Mouse (Mus musculus) MEL (cell line): ENCODE data around the gene Klhdc8b. TPM values are rescaled to one million over a fixed set of nuclear protein-coding genes. Genes with fewer than 3 reads are reported as not detected.
A peak's percentile ranks its signal among the peaks of the same experiment; 100 is the strongest.

Experiments used
- DNase-seq: peaks from one replicate; pipeline ENCODE4 v3.0.0; 2011; ENCODE audit warnings: low read depth, low spot score
- H3K27ac ChIP-seq: 2 replicates; pipeline ENCODE4 v1.5.1; 2012; ENCODE audit warnings: low read depth, mild to moderate bottlenecking, control low read depth, low read length, moderate library complexity; ENCODE audit not compliant: control insufficient read depth
- H3K27me3 ChIP-seq, 2 experiments: fragments of 150-350 bp in 1 of 2; sonication (generic) in 1 of 2; 2 replicates each; pipeline ENCODE4 v1.6.1; 2012; ENCODE audit warnings: low read length in 2 of 2, mild to moderate bottlenecking in 2 of 2, improper control_type of control experiment in 1 of 2, moderate library complexity in 1 of 2; ENCODE audit not compliant: insufficient read depth in 2 of 2, control insufficient read depth in 1 of 2
- H3K36me3 ChIP-seq, 2 experiments: 2 replicates each; pipeline ENCODE4 v1.6.1; 2012 to 2014; ENCODE audit warnings: low read length in 2 of 2, improper control_type of control experiment in 1 of 2, inconsistent platforms in 1 of 2, mild to moderate bottlenecking in 1 of 2; ENCODE audit not compliant: insufficient read depth in 2 of 2, control insufficient read depth in 1 of 2
- H3K4me1 ChIP-seq, 2 experiments: fragments of 150-350 bp in 1 of 2; sonication (generic) in 1 of 2; 2 replicates each; pipeline ENCODE4 v1.6.1; 2012; ENCODE audit warnings: low read length in 2 of 2, improper control_type of control experiment in 1 of 2, mild to moderate bottlenecking in 1 of 2; ENCODE audit not compliant: insufficient read depth in 2 of 2, control insufficient read depth in 1 of 2
- H3K4me3 ChIP-seq, 2 experiments: fragments of 150-350 bp in 1 of 2; sonication (generic) in 1 of 2; 2 replicates each; pipeline ENCODE4 v1.5.1; 2012; ENCODE audit warnings: low read depth in 2 of 2, low read length in 2 of 2, mild to moderate bottlenecking in 2 of 2, moderate library complexity in 2 of 2, control low read depth in 1 of 2, improper control_type of control experiment in 1 of 2; ENCODE audit not compliant: control insufficient read depth in 1 of 2, insufficient read depth in 1 of 2
- H3K79me2 ChIP-seq: 2 replicates; pipeline ENCODE4 v1.6.1; 2012; ENCODE audit warnings: mild to moderate bottlenecking, low read length, moderate library complexity; ENCODE audit not compliant: control insufficient read depth, poor library complexity, insufficient read depth
- H3K9ac ChIP-seq: 2 replicates; pipeline ENCODE4 v1.6.1; 2012; ENCODE audit warnings: low read depth, mild to moderate bottlenecking, control low read depth, low read length, moderate library complexity; ENCODE audit not compliant: control insufficient read depth, poor library complexity, severe bottlenecking
- H3K9me3 ChIP-seq: fragments of 150-350 bp; sonication (generic); replicated peaks from 2 replicates; pipeline ENCODE4 v1.6.1; 2012; ENCODE audit warnings: mild to moderate bottlenecking, low read length, improper control_type of control experiment, moderate library complexity; ENCODE audit not compliant: insufficient read depth
- BHLHE40 ChIP-seq: IDR thresholded peaks from 2 replicates; pipeline ENCODE4 v1.6.1; 2012; ENCODE audit warnings: low read depth, mild to moderate bottlenecking, inconsistent platforms, low read length, improper control_type of control experiment, borderline replicate concordance
- CHD1 ChIP-seq: IDR thresholded peaks from 2 replicates; pipeline ENCODE4 v1.6.1; 2012; ENCODE audit warnings: low read depth, mild to moderate bottlenecking, inconsistent platforms, low read length, improper control_type of control experiment
- CHD2 ChIP-seq: IDR thresholded peaks from 2 replicates; pipeline ENCODE4 v1.6.1; 2011; ENCODE audit warnings: low read length, improper control_type of control experiment
- ELF1 ChIP-seq: IDR thresholded peaks from 2 replicates; pipeline ENCODE4 v1.6.1; 2014; ENCODE audit warnings: low read depth, mild to moderate bottlenecking, inconsistent platforms, low read length, improper control_type of control experiment, moderate library complexity
- EP300 ChIP-seq, 2 experiments: IDR thresholded peaks; 2 replicates each; pipeline ENCODE4 v1.6.1; 2011; ENCODE audit warnings: improper control_type of control experiment in 2 of 2, low read length in 2 of 2, low read depth in 1 of 2, mild to moderate bottlenecking in 1 of 2
- ETS1 ChIP-seq: IDR thresholded peaks from 2 replicates; pipeline ENCODE4 v1.6.1; 2012; ENCODE audit warnings: low read depth, mild to moderate bottlenecking, inconsistent platforms, low read length, improper control_type of control experiment, moderate library complexity
- GABPA ChIP-seq: IDR thresholded peaks from 2 replicates; pipeline ENCODE4 v1.6.1; 2012; ENCODE audit warnings: low read depth, mild to moderate bottlenecking, inconsistent platforms, low read length, improper control_type of control experiment, moderate library complexity
- GATA1 ChIP-seq: IDR thresholded peaks from 2 replicates; pipeline ENCODE4 v1.6.1; 2011; ENCODE audit warnings: low read depth, low read length, improper control_type of control experiment
- HCFC1 ChIP-seq: IDR thresholded peaks from 2 replicates; pipeline ENCODE4 v1.6.1; 2012; ENCODE audit warnings: low read depth, mild to moderate bottlenecking, inconsistent platforms, low read length, improper control_type of control experiment, moderate library complexity
- KAT2A ChIP-seq: conservative IDR thresholded peaks from 2 replicates; pipeline ENCODE4 v1.6.1; 2012; ENCODE audit warnings: low read depth, low read length, improper control_type of control experiment, inconsistent platforms
- MAFK ChIP-seq: IDR thresholded peaks from 2 replicates; pipeline ENCODE4 v1.6.1; 2011; ENCODE audit warnings: low read depth, mild to moderate bottlenecking, low read length, improper control_type of control experiment, borderline replicate concordance
- MAX ChIP-seq: IDR thresholded peaks from 2 replicates; pipeline ENCODE4 v1.6.1; 2011; ENCODE audit warnings: low read length, improper control_type of control experiment
- MAZ ChIP-seq: IDR thresholded peaks from 2 replicates; pipeline ENCODE4 v1.6.1; 2012; ENCODE audit warnings: low read depth, mild to moderate bottlenecking, inconsistent platforms, low read length, improper control_type of control experiment
- MXI1 ChIP-seq: IDR thresholded peaks from 2 replicates; pipeline ENCODE4 v1.6.1; 2011; ENCODE audit warnings: mild to moderate bottlenecking, low read depth, low read length, improper control_type of control experiment
- MYB ChIP-seq: IDR thresholded peaks from 2 replicates; pipeline ENCODE4 v1.6.1; 2011; ENCODE audit warnings: mild to moderate bottlenecking, low read depth, low read length, improper control_type of control experiment
- NELFE ChIP-seq: IDR thresholded peaks from 2 replicates; pipeline ENCODE4 v1.6.1; 2011; ENCODE audit warnings: low read depth, low read length, improper control_type of control experiment
- NRF1 ChIP-seq: IDR thresholded peaks from 2 replicates; pipeline ENCODE4 v1.6.1; 2014; ENCODE audit warnings: low read depth, mild to moderate bottlenecking, inconsistent platforms, low read length, improper control_type of control experiment, moderate library complexity; ENCODE audit not compliant: poor library complexity, insufficient read depth, severe bottlenecking
- POLR2A ChIP-seq, 2 experiments: IDR thresholded peaks; 2 replicates each; pipeline ENCODE4 v1.6.1; 2011 to 2012; ENCODE audit warnings: low read length in 2 of 2, mild to moderate bottlenecking in 2 of 2, control low read depth in 1 of 2, improper control_type of control experiment in 1 of 2, low read depth in 1 of 2, moderate library complexity in 1 of 2; ENCODE audit not compliant: control insufficient read depth in 1 of 2, insufficient read depth in 1 of 2, poor library complexity in 1 of 2
- POLR2AphosphoS2 ChIP-seq: IDR thresholded peaks from 2 replicates; pipeline ENCODE4 v1.6.1; 2011; ENCODE audit warnings: low read length, improper control_type of control experiment
- POLR2AphosphoS5 ChIP-seq: IDR thresholded peaks from 2 replicates; pipeline ENCODE4 v1.6.1; 2012; ENCODE audit warnings: low read depth, borderline replicate concordance, mild to moderate bottlenecking, inconsistent platforms, low read length, moderate library complexity, mixed read lengths
- RAD21 ChIP-seq: IDR thresholded peaks from 2 replicates; pipeline ENCODE4 v1.6.1; 2011; ENCODE audit warnings: mild to moderate bottlenecking, low read depth, low read length, improper control_type of control experiment
- RCOR1 ChIP-seq: IDR thresholded peaks from 2 replicates; pipeline ENCODE4 v1.6.1; 2012; ENCODE audit warnings: low read depth, mild to moderate bottlenecking, inconsistent platforms, low read length, improper control_type of control experiment
- SIN3A ChIP-seq: IDR thresholded peaks from 2 replicates; pipeline ENCODE4 v1.6.1; 2012; ENCODE audit warnings: low read length, improper control_type of control experiment, inconsistent platforms
- TCF12 ChIP-seq: IDR thresholded peaks from 2 replicates; pipeline ENCODE4 v1.6.1; 2014; ENCODE audit warnings: low read depth, mild to moderate bottlenecking, inconsistent platforms, low read length, improper control_type of control experiment, moderate library complexity
- UBTF ChIP-seq: IDR thresholded peaks from 2 replicates; pipeline ENCODE4 v1.6.1; 2012; ENCODE audit warnings: low read depth, mild to moderate bottlenecking, inconsistent platforms, low read length, improper control_type of control experiment, moderate library complexity, borderline replicate concordance; ENCODE audit not compliant: insufficient read depth
- USF1 ChIP-seq: IDR thresholded peaks from 2 replicates; pipeline ENCODE4 v1.6.1; 2014; ENCODE audit warnings: low read depth, mild to moderate bottlenecking, inconsistent platforms, low read length, improper control_type of control experiment, moderate library complexity
- ZC3H11A ChIP-seq: IDR thresholded peaks from 2 replicates; pipeline ENCODE4 v1.6.1; 2012; ENCODE audit warnings: low read depth, mild to moderate bottlenecking, inconsistent platforms, low read length, improper control_type of control experiment
- ZKSCAN1 ChIP-seq: IDR thresholded peaks from 2 replicates; pipeline ENCODE4 v1.6.1; 2012; ENCODE audit warnings: low read depth, mild to moderate bottlenecking, inconsistent platforms, low read length, improper control_type of control experiment, moderate library complexity
- ZMIZ1 ChIP-seq: IDR thresholded peaks from 2 replicates; pipeline ENCODE4 v1.6.1; 2012; ENCODE audit warnings: low read depth, mild to moderate bottlenecking, inconsistent platforms, low read length, improper control_type of control experiment, moderate library complexity
- polyA plus RNA-seq, 2 experiments: library from polyadenylated mRNA; stranded (reverse) in 1 of 2; unstranded in 1 of 2; fragments of >175 nt in 1 of 2; fragments of >200 nt in 1 of 2; gene quantifications; 2 replicates each; pipeline versions ENCODE4 v1.2.1 to v1.2.4; 2012; ENCODE audit warnings: low replicate concordance in 2 of 2, low read depth in 1 of 2; ENCODE audit not compliant: insufficient read length in 2 of 2, insufficient read depth in 1 of 2, missing spikeins in 1 of 2
- total RNA-seq: library from RNA; depleted of rRNA; stranded (reverse); fragments of 300-350 nt; gene quantifications from 2 replicates; pipeline ENCODE4 v1.2.3, GENCODE M21; 2012

Klhdc8b gene
- total and polyA plus RNA-seq, 3 experiments = 57.3 to 77.2 (median 71.9) TPM

- TF ChIP-seq POLR2A (IDR thresholded peaks at IDR 0.05; ENCODE audit: control insufficient read depth in 1 of 2, insufficient read depth in 1 of 2, low read depth in 1 of 2, low read length in 2 of 2, poor library complexity in 1 of 2) (no peak), GABPA (no peak), POLR2AphosphoS5 (no peak), RCOR1 (no peak), MAFK (no peak), ZMIZ1 (no peak), UBTF (no peak)
- no peak overlapping the region for H3K27ac ChIP-seq
- H3K36me3 ChIP-seq = peaks cover 0 to 22% of the 10 kb centered on the region in 2 experiments; a peak in 2 of 4 replicates
- H3K4me1 ChIP-seq = peaks cover 10 to 28% of the 10 kb centered on the region in 2 experiments
- peak overlapping the region; percentile 86; the same call in 1 of the 2 replicates for H3K9ac ChIP-seq
- H3K9me3 ChIP-seq = no peaks in the 10 kb centered on the region
- H3K27me3 ChIP-seq = no peaks in the 10 kb centered on the region
- DNase-seq = no peak
- peak overlapping the region; percentile 80 to 96; a peak in 3 of 4 replicates for H3K4me3 ChIP-seq
- peaks cover 16% of the 10 kb centered on the region for H3K79me2 ChIP-seq
These were observed 294 bp upstream of the Klhdc8b start for GRCm38 (mm10) chr9:108461675-108462074.

DNA sequence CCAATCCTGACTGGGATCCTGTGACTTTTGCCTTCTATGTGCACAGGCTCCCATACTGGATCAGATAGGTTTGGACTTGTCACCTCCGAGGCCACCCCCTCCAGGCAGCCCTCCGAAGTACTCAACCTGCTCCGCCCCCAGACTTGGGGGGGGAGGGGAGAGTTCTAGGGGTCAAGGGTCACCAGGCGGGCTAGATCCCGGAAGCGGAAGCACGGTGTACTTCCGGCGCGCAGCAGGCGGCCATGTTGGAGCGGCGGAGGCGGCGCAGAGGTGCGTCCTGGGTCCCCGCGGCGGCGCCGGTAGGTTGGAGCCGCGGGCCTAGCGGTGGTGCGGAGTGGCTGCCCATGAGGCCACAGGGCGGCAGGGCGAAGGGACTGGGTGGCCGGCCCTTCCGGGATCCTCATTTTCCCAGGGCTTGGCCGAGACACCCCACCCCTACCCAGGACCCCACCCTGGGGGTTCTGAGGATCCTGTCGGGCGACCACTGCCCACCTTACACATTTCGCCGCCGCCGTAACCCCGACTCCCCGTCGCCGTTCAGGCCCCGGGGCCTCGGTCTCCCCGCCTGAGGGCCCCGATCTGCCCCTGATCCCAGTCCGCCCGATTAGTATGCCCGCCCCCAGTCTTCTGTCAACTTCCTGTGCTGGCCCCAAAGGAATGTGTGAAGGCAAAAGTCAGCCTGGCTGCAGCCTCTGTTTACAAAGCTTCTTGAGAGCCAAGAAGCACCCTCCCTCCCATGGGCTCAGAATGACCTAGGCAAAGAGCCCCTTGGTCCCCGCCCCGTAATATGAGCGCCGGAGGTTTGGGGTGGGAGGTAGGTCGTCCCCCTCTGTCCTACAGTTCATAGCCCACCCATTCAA lies 832 bp downstream of the Klhdc8b start, which contains the start of gene Ccdc71:
Gene Ccdc71, plus strand, starts transcription at position 209 of the 860 bp plus-strand sequence.
- Histone ChIP-seq H3K36me3 (peaks cover 0 to 27% of the 10 kb centered on the region in 2 experiments; a peak in 2 of 4 replicates), H3K9ac (peak within 1 kb of the TSS; percentile 86), H3K9me3 (no peaks in the 10 kb centered on the region), H3K4me1 (peaks cover 13 to 38% of the 10 kb centered on the region in 2 experiments), H3K4me3 (peak within 1 kb of the TSS; percentile 80 to 96), H3K79me2 (peaks cover 16% of the 10 kb centered on the region), H3K27me3 (no peaks in the 10 kb centered on the region), H3K27ac (peak within 1 kb of the TSS; percentile 74)
- DNase-seq = peak; percentile 92
- TF ChIP-seq KAT2A (peak; percentile 91), TCF12 (peak; percentile 31; the same call in 1 of the 2 replicates), GATA1 (no peak), CHD1 (no peak), POLR2AphosphoS2 (peak; percentile 69; the same call in 1 of the 2 replicates), USF1 (no peak), EP300 (IDR thresholded peaks at IDR 0.05; ENCODE audit: low read depth in 1 of 2, low read length in 2 of 2) (peak in 1 of 2 experiments; percentile 57; a peak in 2 of 4 replicates), HCFC1 (peak; percentile 96), MYB (no peak), ELF1 (peak; percentile 92), BHLHE40 (0 out of 2 replicates have a peak, but pooled peaks have one; percentile 39), MAZ (peak; percentile 87), CHD2 (peak; percentile 94), ETS1 (peak; percentile 42; the same call in 1 of the 2 replicates), SIN3A (peak; percentile 89), GABPA (no peak), MXI1 (peak; percentile 42; the same call in 1 of the 2 replicates), ZKSCAN1 (peak; percentile 77; the same call in 1 of the 2 replicates), MAX (no peak), ZC3H11A (no peak), NELFE (peak; percentile 75), UBTF (0 out of 2 replicates have a peak, but pooled peaks have one; percentile 17), RAD21 (no peak), POLR2A (IDR thresholded peaks at IDR 0.05; ENCODE audit: control insufficient read depth in 1 of 2, insufficient read depth in 1 of 2, low read depth in 1 of 2, low read length in 2 of 2, poor library complexity in 1 of 2) (peak; percentile 10 to 79; a peak in 3 of 4 replicates), NRF1 (0 out of 2 replicates have a peak, but pooled peaks have one; percentile 36)
